ENCODE assay signal across 23 mouse cellular contexts in genomic region chr1:119626837-119627236, GRCm38 (mm10).
"Had no signal": no experiment of that assay in that cellular context is flagged by ENCODE, and none has a peak within 500 bp of the region (broad histone marks: within the 10 kb centered on the region; RNA-seq: fewer than 3 reads in every experiment).

No protein-coding gene starts in this region.

- H3K9ac ChIP-seq: intestine, embryonic 15.5 days; limb, embryonic 12.5 days; limb, embryonic 15.5 days; liver, embryonic 14.5 days; liver, postnatal 0 days; lung, embryonic 15.5 days; midbrain, embryonic 13.5 days; neural tube, embryonic 13.5 days had no signal

- H3K4me1 ChIP-seq: intestine, embryonic 15.5 days; limb, embryonic 12.5 days; limb, embryonic 15.5 days; megakaryocyte, embryonic 14.5 days; midbrain, embryonic 13.5 days had no signal

- H3K4me3 ChIP-seq: intestine, embryonic 15.5 days; limb, embryonic 12.5 days; limb, embryonic 15.5 days; lung, embryonic 15.5 days; megakaryocyte, embryonic 14.5 days; midbrain, embryonic 10.5 days; midbrain, embryonic 13.5 days; myocyte; neural tube, embryonic 13.5 days had no signal

- H3K4me2 ChIP-seq: intestine, embryonic 15.5 days; limb, embryonic 12.5 days; limb, embryonic 15.5 days; liver, embryonic 11.5 days; lung, embryonic 15.5 days; midbrain, embryonic 13.5 days; neural tube, embryonic 13.5 days had no signal

- H3K36me3 ChIP-seq: intestine, embryonic 15.5 days; limb, embryonic 12.5 days; limb, embryonic 15.5 days; midbrain, embryonic 13.5 days; neural tube, embryonic 13.5 days had no signal

- ATAC-seq: hindbrain, embryonic 16.5 days; intestine, embryonic 15.5 days; liver, postnatal 0 days; midbrain, embryonic 13.5 days; midbrain, embryonic 16.5 days had no signal

- H3K27me3 ChIP-seq: intestine, embryonic 15.5 days; limb, embryonic 12.5 days; limb, embryonic 15.5 days; lung, embryonic 15.5 days; megakaryocyte, embryonic 14.5 days; midbrain, embryonic 13.5 days; neural tube, embryonic 13.5 days had no signal

- DNase-seq: left cerebral cortex, postnatal 4 days; liver, postnatal 0 days; lung, postnatal 14 days; right cerebral cortex, adult 18-20 months; right cerebral cortex, postnatal 14 days; right cerebral cortex, postnatal 4 days; thymus, adult 2 months; thymus, postnatal 14 days; thymus, postnatal 4 days had no signal

- H3K9me3 ChIP-seq: intestine, embryonic 15.5 days; limb, embryonic 12.5 days; limb, embryonic 15.5 days; lung, embryonic 15.5 days; megakaryocyte, embryonic 14.5 days; midbrain, embryonic 10.5 days; midbrain, embryonic 13.5 days; neural tube, embryonic 13.5 days had no signal

- H3K27ac ChIP-seq: intestine, embryonic 15.5 days; limb, embryonic 12.5 days; limb, embryonic 15.5 days; liver, embryonic 14.5 days; lung, embryonic 15.5 days; midbrain, embryonic 10.5 days; midbrain, embryonic 13.5 days; neural tube, embryonic 13.5 days; stomach, postnatal 0 days had no signal
